27 mouse cellular contexts compared by ENCODE assay signal in genomic region chr16:21448464-21448863, GRCm38 (mm10).
"Had no signal": no experiment of that assay in that cellular context is flagged by ENCODE, and none has a peak within 500 bp of the region (broad histone marks: within the 10 kb centered on the region; RNA-seq: fewer than 3 reads in every experiment).

No protein-coding gene starts in this region.

- H3K36me3 ChIP-seq: intestine, embryonic 15.5 days; limb, embryonic 12.5 days had no signal

- H3K4me1 ChIP-seq: hindbrain, embryonic 10.5 days; liver, embryonic 13.5 days had no signal

- DNase-seq: gastrocnemius, adult 2 months; gastrocnemius, postnatal 10 days; gastrocnemius, postnatal 25 days; heart, adult 2 months; heart, postnatal 10 days; heart, postnatal 4 days; kidney, adult 18-20 months; kidney, adult 8-10 months; kidney, postnatal 10 days; kidney, postnatal 25 days; kidney, postnatal 4 days; liver; liver, embryonic 13.5 days had no signal

- H3K27ac ChIP-seq: gastrocnemius, adult 2 months; heart, adult 2 months; heart, embryonic 10.5 days; hindbrain, embryonic 10.5 days; hindbrain, embryonic 12.5 days; hindbrain, embryonic 14.5 days; intestine, embryonic 15.5 days; layer of hippocampus, adult 2 months; left cerebral cortex, adult 2 months; limb, embryonic 10.5 days; limb, embryonic 12.5 days; liver, embryonic 13.5 days had no signal

- H3K27me3 ChIP-seq: heart, embryonic 12.5 days; hindbrain, embryonic 12.5 days; intestine, embryonic 15.5 days; limb, embryonic 12.5 days; liver, embryonic 13.5 days had no signal

- H3K4me2 ChIP-seq: heart, embryonic 12.5 days; hindbrain, embryonic 12.5 days; hindbrain, embryonic 14.5 days; intestine, embryonic 15.5 days; limb, embryonic 12.5 days; liver, embryonic 11.5 days; liver, embryonic 13.5 days had no signal

- H3K4me3 ChIP-seq: gastrocnemius, adult 2 months; heart, adult 2 months; heart, embryonic 10.5 days; heart, embryonic 12.5 days; hindbrain, embryonic 10.5 days; hindbrain, embryonic 12.5 days; intestine, embryonic 15.5 days; layer of hippocampus, adult 2 months; left cerebral cortex, adult 2 months; limb, embryonic 10.5 days; limb, embryonic 12.5 days; liver, embryonic 13.5 days had no signal

- H3K9me3 ChIP-seq: heart, embryonic 10.5 days; heart, embryonic 12.5 days; hindbrain, embryonic 10.5 days; hindbrain, embryonic 12.5 days; intestine, embryonic 15.5 days; limb, embryonic 10.5 days; limb, embryonic 12.5 days; liver, embryonic 13.5 days had no signal

- ATAC-seq: hindbrain, embryonic 16.5 days; inflammation-experienced regulatory T-cells, adult 6 months; intestine, embryonic 15.5 days; intestine, postnatal 0 days had no signal

- H3K9ac ChIP-seq: heart, embryonic 12.5 days; hindbrain, embryonic 12.5 days; hindbrain, embryonic 14.5 days; intestine, embryonic 15.5 days; limb, embryonic 12.5 days; liver, embryonic 13.5 days had no signal
